Mouse (Mus musculus) myocyte (in vitro differentiated cells): ENCODE measurements around the gene Lingo2. TPM values are rescaled to one million over a fixed set of nuclear protein-coding genes. Genes with fewer than 3 reads are reported as not detected.

Experiments used
- H3K27me3 ChIP-seq: one replicate; pipeline ENCODE4 v1.6.1; 2011; ENCODE audit not compliant: control insufficient read depth, insufficient read depth, insufficient read length
- H3K36me3 ChIP-seq: one replicate; pipeline ENCODE4 v1.6.1; 2011; ENCODE audit not compliant: control insufficient read depth, insufficient read depth
- H3K4me2 ChIP-seq: one replicate; pipeline ENCODE4 v1.6.1; 2011; ENCODE audit warnings: low read depth, control low read depth
- H3K4me3 ChIP-seq: one replicate; pipeline ENCODE4 v1.5.1; 2011; ENCODE audit warnings: mild to moderate bottlenecking, control low read depth, moderate library complexity
- H3K79me2 ChIP-seq: one replicate; pipeline ENCODE4 v1.6.1; 2011; ENCODE audit not compliant: control insufficient read depth, insufficient read depth
- H3ac ChIP-seq: one replicate; pipeline ENCODE4 v1.6.1; 2011; ENCODE audit not compliant: control insufficient read depth, insufficient read length
- CEBPB ChIP-seq: IDR thresholded peaks from 2 replicates; pipeline ENCODE4 v1.6.1; 2011; ENCODE audit warnings: mild to moderate bottlenecking, moderate library complexity; ENCODE audit not compliant: poor library complexity, insufficient read depth, severe bottlenecking
- E2F4 ChIP-seq: IDR thresholded peaks from one replicate; pipeline ENCODE4 v1.6.1; 2011; ENCODE audit warnings: mild to moderate bottlenecking, control low read depth, moderate library complexity; ENCODE audit not compliant: insufficient read depth
- MAX ChIP-seq: IDR thresholded peaks from one replicate; pipeline ENCODE4 v1.6.1; 2011; ENCODE audit warnings: low read depth, mild to moderate bottlenecking, control low read depth
- MYOD1 ChIP-seq, 3 experiments: IDR thresholded peaks; one replicate each; pipeline ENCODE4 v1.6.1; 2011; ENCODE audit warnings: control low read depth in 2 of 3, low read depth in 2 of 3, mild to moderate bottlenecking in 2 of 3, moderate library complexity in 1 of 3; ENCODE audit not compliant: insufficient read length in 2 of 3, control insufficient read depth in 1 of 3
- MYOG ChIP-seq, 3 experiments: IDR thresholded peaks; one replicate each; pipeline ENCODE4 v1.6.1; 2011; ENCODE audit warnings: control low read depth in 2 of 3, low read depth in 2 of 3, mild to moderate bottlenecking in 2 of 3; ENCODE audit not compliant: insufficient read length in 2 of 3, control insufficient read depth in 1 of 3, insufficient read depth in 1 of 3
- POLR2A ChIP-seq: IDR thresholded peaks from one replicate; pipeline ENCODE4 v1.6.1; 2011; ENCODE audit warnings: low read depth, mild to moderate bottlenecking, control low read depth, moderate library complexity; ENCODE audit not compliant: insufficient read length
- POLR2AphosphoS2 ChIP-seq: IDR thresholded peaks from one replicate; pipeline ENCODE4 v1.6.1; 2011; ENCODE audit warnings: low read depth, control low read depth; ENCODE audit not compliant: insufficient read length
- REST ChIP-seq: IDR thresholded peaks from one replicate; pipeline ENCODE4 v1.6.1; 2011; ENCODE audit warnings: mild to moderate bottlenecking, control low read depth, moderate library complexity; ENCODE audit not compliant: insufficient read depth, insufficient read length
- SRF ChIP-seq: IDR thresholded peaks from one replicate; pipeline ENCODE4 v1.6.1; 2011; ENCODE audit warnings: low read depth; ENCODE audit not compliant: control insufficient read depth, insufficient read length
- TCF12 ChIP-seq: IDR thresholded peaks from one replicate; pipeline ENCODE4 v1.6.1; 2011; ENCODE audit warnings: mild to moderate bottlenecking, control low read depth; ENCODE audit not compliant: poor library complexity, insufficient read depth, severe bottlenecking
- TCF3 ChIP-seq: IDR thresholded peaks from one replicate; pipeline ENCODE4 v1.6.1; 2011; ENCODE audit warnings: low read depth, control low read depth; ENCODE audit not compliant: insufficient read length
- USF1 ChIP-seq: IDR thresholded peaks from one replicate; pipeline ENCODE4 v1.6.1; 2011; ENCODE audit warnings: low read depth, mild to moderate bottlenecking, control low read depth, moderate library complexity
- polyA plus RNA-seq: library from polyadenylated mRNA; unstranded; fragments of >200 nt; fragmentation: generic; extraction: Trizol; gene quantifications from one replicate; pipeline ENCODE4 v1.2.1, GENCODE M21; 2012; ENCODE audit warnings: missing spikeins

The Lingo2 gene
- polyA plus RNA-seq, 1 experiment: 0.13 TPM

DNA sequence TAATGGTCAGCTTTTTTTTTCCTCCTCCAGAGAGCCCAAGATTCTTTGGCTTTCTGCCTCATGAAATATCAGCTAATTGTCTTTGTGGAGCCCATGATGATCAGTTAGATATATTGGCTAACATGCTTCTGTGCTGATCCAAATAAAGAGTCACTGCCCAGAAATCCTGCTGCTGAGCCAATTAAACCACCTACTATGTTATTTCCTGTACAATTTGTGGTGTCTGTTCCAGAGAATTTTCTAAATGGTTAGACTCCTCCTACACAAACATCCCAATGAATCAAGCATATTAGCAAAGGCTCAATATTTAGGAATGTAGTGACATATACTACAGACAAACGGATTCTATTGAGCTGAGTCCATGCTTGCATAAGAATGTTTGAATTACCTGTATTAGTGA, 619.8 kb downstream of the Lingo2 start:
- Histone ChIP-seq H3K4me2 (no peak overlapping the region), H3K79me2 (no peaks in the 10 kb centered on the region), H3ac (no peak overlapping the region), H3K36me3 (no peaks in the 10 kb centered on the region), H3K4me3 (no peak overlapping the region), H3K27me3 (no peaks in the 10 kb centered on the region)
- TF ChIP-seq TCF12 (no peak), MYOD1 (IDR thresholded peaks at IDR 0.05; ENCODE audit: control insufficient read depth in 1 of 3, insufficient read length in 2 of 3, low read depth in 2 of 3) (no peak), USF1 (no peak), MYOG (IDR thresholded peaks at IDR 0.05; ENCODE audit: control insufficient read depth in 1 of 3, insufficient read depth in 1 of 3, insufficient read length in 2 of 3, low read depth in 2 of 3) (no peak), SRF (no peak), CEBPB (no peak), E2F4 (no peak)

DNA sequence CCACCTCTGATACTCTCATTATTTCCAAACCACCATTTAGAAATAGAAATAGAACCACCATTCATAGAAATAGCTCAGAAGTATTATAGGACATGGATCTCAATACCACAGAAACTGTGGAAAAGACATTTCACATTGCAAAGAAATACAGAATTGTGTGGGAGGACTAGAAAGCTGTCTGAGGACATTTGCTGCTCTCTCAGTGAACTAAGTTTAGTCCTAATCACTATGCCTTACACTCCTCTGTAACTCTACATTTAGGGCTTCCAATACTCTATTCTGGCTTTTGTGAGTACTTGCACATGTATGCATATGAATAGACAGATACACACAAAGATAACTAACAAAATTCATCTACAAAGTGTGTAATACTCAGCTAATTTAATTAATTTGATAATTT, 625.9 kb downstream of the Lingo2 start:
- Histone ChIP-seq H3ac (no peak overlapping the region), H3K4me2 (no peak overlapping the region), H3K27me3 (no peaks in the 10 kb centered on the region), H3K79me2 (no peaks in the 10 kb centered on the region), H3K36me3 (no peaks in the 10 kb centered on the region), H3K4me3 (no peak overlapping the region)
- TF ChIP-seq TCF3 (no peak), MAX (no peak), MYOD1 (IDR thresholded peaks at IDR 0.05; ENCODE audit: control insufficient read depth in 1 of 3, insufficient read length in 2 of 3, low read depth in 2 of 3) (no peak), CEBPB (no peak), SRF (no peak), E2F4 (no peak), REST (no peak), POLR2AphosphoS2 (no peak), USF1 (no peak), MYOG (IDR thresholded peaks at IDR 0.05; ENCODE audit: control insufficient read depth in 1 of 3, insufficient read depth in 1 of 3, insufficient read length in 2 of 3, low read depth in 2 of 3) (no peak), POLR2A (no peak)

DNA sequence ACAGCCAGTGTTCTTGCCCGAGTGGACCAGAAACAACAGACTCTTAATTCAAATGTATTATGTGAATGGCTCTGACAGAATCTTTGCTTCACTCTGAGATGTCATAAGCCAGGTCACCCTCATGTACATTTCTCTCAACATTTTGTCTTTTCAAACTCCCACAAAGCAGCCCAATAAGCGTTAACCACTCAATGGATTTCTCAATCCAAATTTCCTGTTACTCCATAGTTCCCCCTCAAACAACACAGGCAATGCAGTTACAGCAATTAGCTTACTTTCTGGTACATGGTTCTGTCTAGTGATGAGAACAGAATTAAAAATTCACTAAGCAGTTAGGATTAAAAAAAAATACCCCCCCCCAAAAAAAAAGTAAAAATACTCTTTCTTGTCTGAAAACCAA, 638.5 kb downstream of the Lingo2 start:
- Histone ChIP-seq H3K4me3 (no peak overlapping the region), H3K36me3 (no peaks in the 10 kb centered on the region), H3K79me2 (no peaks in the 10 kb centered on the region), H3K27me3 (no peaks in the 10 kb centered on the region), H3K4me2 (no peak overlapping the region), H3ac (no peak overlapping the region)
- TF ChIP-seq E2F4 (no peak), TCF12 (no peak), POLR2A (no peak)

DNA sequence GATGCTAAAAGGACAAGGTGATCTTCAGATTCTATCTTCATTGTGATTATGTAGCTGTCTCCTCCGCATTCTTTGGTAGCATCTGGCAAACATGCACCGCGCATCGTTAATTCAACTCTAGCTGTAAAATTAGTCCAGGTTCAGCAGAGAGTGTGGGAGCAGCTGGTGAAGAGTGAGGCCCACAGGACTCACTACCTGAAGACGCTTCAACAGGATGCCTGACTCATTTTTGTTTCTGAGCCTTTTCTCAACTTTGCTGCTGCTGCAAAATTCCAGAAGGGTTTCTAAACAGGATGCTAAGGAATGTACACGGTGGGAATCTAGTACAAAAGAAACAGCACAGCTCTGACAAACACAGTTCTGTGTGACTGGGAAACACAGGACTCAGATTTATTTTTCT, 640.1 kb downstream of the Lingo2 start:
- TF ChIP-seq TCF3 (no peak), TCF12 (no peak), CEBPB (no peak), USF1 (no peak), POLR2A (no peak), POLR2AphosphoS2 (no peak), REST (no peak), MYOG (IDR thresholded peaks at IDR 0.05; ENCODE audit: control insufficient read depth in 1 of 3, insufficient read depth in 1 of 3, insufficient read length in 2 of 3, low read depth in 2 of 3) (no peak), MYOD1 (IDR thresholded peaks at IDR 0.05; ENCODE audit: control insufficient read depth in 1 of 3, insufficient read length in 2 of 3, low read depth in 2 of 3) (no peak), E2F4 (no peak), MAX (no peak)
- Histone ChIP-seq H3K4me3 (no peak overlapping the region), H3ac (no peak overlapping the region), H3K79me2 (no peaks in the 10 kb centered on the region), H3K36me3 (no peaks in the 10 kb centered on the region), H3K27me3 (no peaks in the 10 kb centered on the region), H3K4me2 (no peak overlapping the region)

DNA sequence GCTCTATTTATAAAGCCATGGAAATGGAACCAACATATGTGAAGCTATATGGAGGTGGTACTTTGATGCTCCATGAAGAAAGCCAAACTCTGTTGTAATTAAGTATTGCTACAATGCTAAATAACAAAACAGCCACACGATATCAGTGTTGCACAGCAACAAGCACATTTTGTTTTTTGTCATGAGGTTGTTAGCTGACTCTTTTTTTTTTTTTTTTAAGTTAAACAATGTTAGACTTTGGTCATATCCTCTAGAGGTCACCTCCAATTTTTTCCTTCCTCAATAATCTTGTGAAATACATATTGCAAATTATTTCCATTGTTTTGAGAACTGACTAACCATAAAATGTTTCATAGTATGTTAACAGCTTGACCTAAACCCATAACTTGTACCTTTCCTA, 646.3 kb downstream of the Lingo2 start:
- H3K4me2 ChIP-seq: no peak overlapping the region
- no peak for TF ChIP-seq POLR2A
- no peak for TF ChIP-seq REST
- no peak overlapping the region for H3K4me3 ChIP-seq
- H3K27me3 ChIP-seq: no peaks in the 10 kb centered on the region
- H3K36me3 ChIP-seq: no peaks in the 10 kb centered on the region
- no peaks in the 10 kb centered on the region for H3K79me2 ChIP-seq
- no peak overlapping the region for H3ac ChIP-seq

DNA sequence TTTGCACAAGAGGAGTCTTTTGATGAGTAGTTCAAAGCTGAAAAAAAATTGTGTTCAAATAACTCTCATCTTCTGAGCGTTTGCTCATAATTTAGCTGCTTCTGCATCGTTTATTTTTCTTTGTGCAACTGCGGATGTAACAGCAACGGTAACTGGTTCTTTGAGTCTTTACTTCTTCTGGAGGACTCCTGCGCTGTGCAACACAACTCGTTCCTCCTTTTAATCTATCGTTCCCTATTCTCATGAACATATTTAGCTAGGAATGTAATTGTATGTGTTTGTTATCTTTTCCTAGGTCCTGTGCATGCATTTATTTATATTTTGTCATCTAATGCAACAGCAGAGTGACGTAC, 661.9 kb downstream of the Lingo2 start:
- H3K4me2 ChIP-seq: no peak overlapping the region
- TF ChIP-seq SRF: no peak
- no peak for TF ChIP-seq TCF12
- H3K79me2 ChIP-seq: no peaks in the 10 kb centered on the region
- no peaks in the 10 kb centered on the region for H3K27me3 ChIP-seq
- no peak overlapping the region for H3K4me3 ChIP-seq
- no peaks in the 10 kb centered on the region for H3K36me3 ChIP-seq
- no peak overlapping the region for H3ac ChIP-seq
